Mouse (Mus musculus): ENCODE results near the gene Hoxa10.

Hoxa10 gene

GRCm38 (mm10) chr6:52218643-52219215 is 21.9 kb downstream of the Hoxa10 start:
- no peak for DNase-seq (ENCODE audit: low spot score in 2 of 2)

GRCm38 (mm10) chr6:52217895-52218642 is 22.6 kb downstream of the Hoxa10 start:
- no peak for DNase-seq (ENCODE audit: low spot score in 2 of 2)

- DNase-seq (ENCODE audit: low spot score in 2 of 2), result no peak
These were observed 23.2 kb downstream of the Hoxa10 start for GRCm38 (mm10) chr6:52217459-52217768.

GRCm38 (mm10) chr6:52216691-52217458 is 23.8 kb downstream of the Hoxa10 start:
- no peak for DNase-seq (ENCODE audit: low spot score in 2 of 2)

GRCm38 (mm10) chr6:52215771-52216535 is 24.7 kb downstream of the Hoxa10 start:
- no peak for DNase-seq (ENCODE audit: low spot score in 2 of 2)

GRCm38 (mm10) chr6:52215070-52215469 is 25.6 kb downstream of the Hoxa10 start:
- DNase-seq (ENCODE audit: low spot score in 2 of 2), result no peak

GRCm38 (mm10) chr6:52214271-52214670 is 26.4 kb downstream of the Hoxa10 start:
- DNase-seq (ENCODE audit: low spot score in 2 of 2), result no peak

GRCm38 (mm10) chr6:52213119-52213986 is 27.3 kb downstream of the Hoxa10 start, which contains the start of the genes Hoxa3 and Gm28308:
Gene Hoxa3, minus strand, starts transcription at chr6:52213336.
Gene Gm28308, minus strand, starts transcription at chr6:52213339.
- DNase-seq (ENCODE audit: low spot score in 2 of 2), result no peak

GRCm38 (mm10) chr6:52212556-52213118 is 28.0 kb downstream of the Hoxa10 start:
- no peak for DNase-seq (ENCODE audit: low spot score in 2 of 2)

- DNase-seq (ENCODE audit: low spot score in 2 of 2), result no peak
These were observed 28.7 kb downstream of the Hoxa10 start for GRCm38 (mm10) chr6:52211961-52212360.

GRCm38 (mm10) chr6:52211170-52211935 is 29.3 kb downstream of the Hoxa10 start:
- DNase-seq (ENCODE audit: low spot score in 2 of 2), result peak in 1 of 2 experiments; percentile 29

GRCm38 (mm10) chr6:52209685-52210046 is 31.0 kb downstream of the Hoxa10 start:
- no peak for DNase-seq (ENCODE audit: low spot score in 2 of 2)

- no peak for DNase-seq (ENCODE audit: low spot score in 2 of 2)
These were observed 31.6 kb downstream of the Hoxa10 start for GRCm38 (mm10) chr6:52208868-52209684.

- DNase-seq (ENCODE audit: low spot score in 2 of 2), result no peak
These were observed 32.4 kb downstream of the Hoxa10 start, which contains the start of gene Hoxa6 for GRCm38 (mm10) chr6:52208072-52208867. Gene Hoxa6, minus strand, starts transcription at chr6:52208722.

GRCm38 (mm10) chr6:52207684-52207976 is 33.0 kb downstream of the Hoxa10 start:
- DNase-seq (ENCODE audit: low spot score in 2 of 2), result no peak

GRCm38 (mm10) chr6:52206882-52207683 is 33.6 kb downstream of the Hoxa10 start:
- no peak for DNase-seq (ENCODE audit: low spot score in 2 of 2)
